Mouse (Mus musculus): ENCODE results near the gene Gpr135.

DNA sequence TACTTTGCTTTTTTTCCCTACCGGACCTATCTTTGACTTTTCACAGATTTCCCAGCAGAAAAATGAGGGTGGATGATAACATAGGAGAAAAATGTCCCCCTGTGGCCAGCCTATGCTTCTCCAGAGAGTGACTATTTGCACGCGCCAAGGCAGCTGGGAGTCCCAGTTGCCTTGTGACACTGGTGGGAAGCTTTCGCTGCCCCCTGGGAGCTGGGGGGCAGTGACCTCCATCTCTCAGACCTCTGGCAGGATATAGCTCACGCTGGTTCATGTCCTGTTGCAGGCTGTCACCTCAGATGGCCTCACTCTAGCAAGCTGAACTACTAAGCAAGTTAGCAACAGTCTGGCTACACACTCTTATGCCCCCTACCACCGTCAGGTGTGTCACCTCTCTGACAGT is 39.1 kb downstream of the Gpr135 start:
- TF ChIP-seq CTCF (IDR thresholded peaks at IDR 0.05; ENCODE audit: borderline replicate concordance, insufficient read depth, low read length) (no peak), POLR2A (IDR thresholded peaks at IDR 0.05; ENCODE audit: low read depth, low read length) (no peak)

Data from embryonic fibroblast, embryonic 13.5 days (primary cell).